Mouse (Mus musculus) hindbrain, embryonic 11.5 days (tissue): ENCODE results near the gene Hexim2. TPM values are rescaled to one million over a fixed set of nuclear protein-coding genes. Genes with fewer than 3 reads are reported as not detected.

Experiments
- ATAC-seq: fragments of 200-750 bp; cut with Nextera tagmentation; 2 replicates; pipeline ENCODE4 v1.8.0; 2017; ENCODE audit warnings: mild to moderate bottlenecking, moderate TSS enrichment, moderate library complexity; ENCODE audit not compliant: low FRiP score
- DNase-seq: peaks from one replicate; pipeline ENCODE4 v3.0.0-alpha.2; 2015; ENCODE audit warnings: low spot score
- H3K27ac ChIP-seq: fragments of 300-500 bp; sonication (generic); 2 replicates; pipeline ENCODE4 v1.5.1; 2014; ENCODE audit warnings: mild to moderate bottlenecking, low read depth, low read length
- H3K27me3 ChIP-seq: fragments of 300-500 bp; sonication (generic); 2 replicates; pipeline ENCODE4 v1.6.1; 2014; ENCODE audit warnings: mild to moderate bottlenecking, low read length, moderate library complexity, mixed read lengths; ENCODE audit not compliant: control insufficient read depth, insufficient read depth
- H3K36me3 ChIP-seq: fragments of 300-500 bp; sonication (generic); 2 replicates; pipeline ENCODE4 v1.6.1; 2014; ENCODE audit warnings: mild to moderate bottlenecking, low read length, moderate library complexity, mixed read lengths; ENCODE audit not compliant: control insufficient read depth, insufficient read depth
- H3K4me1 ChIP-seq: fragments of 300-500 bp; sonication (generic); replicated peaks from 2 replicates; pipeline ENCODE4 v1.6.1; 2014; ENCODE audit warnings: low read length, mixed read lengths; ENCODE audit not compliant: control insufficient read depth, insufficient read depth
- H3K4me2 ChIP-seq: fragments of 300-500 bp; sonication (generic); replicated peaks from 2 replicates; pipeline ENCODE4 v1.6.1; 2014; ENCODE audit warnings: mild to moderate bottlenecking, low read depth, low read length
- H3K4me3 ChIP-seq: fragments of 300-500 bp; sonication (generic); 2 replicates; pipeline ENCODE4 v1.5.1; 2014; ENCODE audit warnings: low read depth, low read length
- H3K9ac ChIP-seq: fragments of 300-500 bp; sonication (generic); 2 replicates; pipeline ENCODE4 v1.6.1; 2014; ENCODE audit warnings: low read depth, low read length
- H3K9me3 ChIP-seq: fragments of 300-500 bp; sonication (generic); 2 replicates; pipeline ENCODE4 v1.6.1; 2016; ENCODE audit warnings: low read length; ENCODE audit not compliant: control insufficient read depth
- WGBS: fragments of 180-500 bp; shearing (Covaris S2); extraction: QIAGEN DNeasy Blood & Tissue Kit; methylation state at CpG from one replicate; pipeline ENCODE4 v1.1.7; 2014; 5-methylcytosine and 5-hydroxymethylcytosine counted together
- polyA plus RNA-seq: library from polyadenylated mRNA; unstranded; fragments of >200 nt; fragmentation: Nextera tagmentation; extraction: Ambion mirVana; gene quantifications from 2 replicates; pipeline ENCODE4 v1.2.1, GENCODE M21; 2014

The Hexim2 gene
- polyA plus RNA-seq, 1 experiment from 2014 or later: 5.2 TPM

- 79% methylated on average over 5 of the region's 5 CpGs for WGBS
- Histone ChIP-seq H3K4me2 (no peak overlapping the region), H3K4me1 (no peaks in the 10 kb centered on the region), H3K36me3 (no peaks in the 10 kb centered on the region), H3K4me3 (no peak overlapping the region), H3K9ac (no peak overlapping the region), H3K9me3 (no peaks in the 10 kb centered on the region), H3K27me3 (peaks cover 10% of the 10 kb centered on the region), H3K27ac (no peak overlapping the region)
- ATAC-seq: no peak
- DNase-seq: no peak
Observed at GRCm38 (mm10) chr11:103177216-103177615, 45.0 kb downstream of the Hexim2 start.

GRCm38 (mm10) chr11:103177815-103178485, 45.7 kb downstream of the Hexim2 start:
- DNase-seq (no peak), ATAC-seq (no peak)
- no peak overlapping the region for H3K4me3 ChIP-seq
- H3K4me2 ChIP-seq: no peak overlapping the region
- H3K27ac ChIP-seq: no peak overlapping the region
- H3K9ac ChIP-seq: no peak overlapping the region
- H3K36me3 ChIP-seq: no peaks in the 10 kb centered on the region
- WGBS: 84% methylated on average over 15 of the region's 15 CpGs
- H3K9me3 ChIP-seq: no peaks in the 10 kb centered on the region
- peaks cover 2% of the 10 kb centered on the region for H3K27me3 ChIP-seq
- no peaks in the 10 kb centered on the region for H3K4me1 ChIP-seq

DNA sequence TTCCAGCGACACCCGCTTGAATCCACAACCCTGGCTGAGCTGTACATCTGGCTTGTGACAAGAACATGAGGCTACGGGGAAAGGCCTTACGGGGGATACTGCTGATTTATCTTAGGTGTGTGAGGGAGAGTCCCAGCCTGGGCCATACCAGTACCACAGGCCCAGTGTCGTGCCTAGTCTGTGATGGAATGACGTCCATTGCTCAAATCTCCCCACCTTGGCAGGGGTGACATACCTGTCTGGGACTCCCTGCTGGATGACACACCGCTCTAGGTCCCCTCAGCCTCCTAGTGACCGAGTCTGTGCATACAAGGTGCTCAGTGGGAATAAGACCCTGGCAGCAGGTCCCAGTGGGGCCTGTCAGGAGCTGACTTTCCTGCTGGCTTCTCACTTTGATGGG, 46.5 kb downstream of the Hexim2 start:
- WGBS: 88% methylated on average over 8 of the region's 8 CpGs
- no peak overlapping the region for H3K4me2 ChIP-seq
- DNase-seq (no peak), ATAC-seq (no peak)
- no peaks in the 10 kb centered on the region for H3K9me3 ChIP-seq
- no peak overlapping the region for H3K27ac ChIP-seq
- H3K9ac ChIP-seq: no peak overlapping the region
- H3K27me3 ChIP-seq: no peaks in the 10 kb centered on the region
- H3K36me3 ChIP-seq: no peaks in the 10 kb centered on the region
- H3K4me1 ChIP-seq: no peaks in the 10 kb centered on the region
- no peak overlapping the region for H3K4me3 ChIP-seq

- Histone ChIP-seq H3K4me1 (no peaks in the 10 kb centered on the region), H3K27me3 (no peaks in the 10 kb centered on the region), H3K27ac (no peak overlapping the region), H3K9me3 (no peaks in the 10 kb centered on the region), H3K4me3 (no peak overlapping the region), H3K4me2 (no peak overlapping the region), H3K9ac (no peak overlapping the region), H3K36me3 (no peaks in the 10 kb centered on the region)
- DNase-seq (no peak), ATAC-seq (no peak)
- WGBS: 71% methylated on average over 1 of the region's 1 CpGs
Observed at GRCm38 (mm10) chr11:103180426-103180825, 48.2 kb downstream of the Hexim2 start.

GRCm38 (mm10) chr11:103181349-103181748, 49.1 kb downstream of the Hexim2 start:
- 73% methylated on average over 9 of the region's 9 CpGs for WGBS
- no peak for ATAC-seq
- no peak for DNase-seq

GRCm38 (mm10) chr11:103181911-103182310, 49.7 kb downstream of the Hexim2 start:
- Histone ChIP-seq H3K4me2 (no peak overlapping the region), H3K27me3 (no peaks in the 10 kb centered on the region), H3K9ac (no peak overlapping the region), H3K36me3 (no peaks in the 10 kb centered on the region), H3K4me3 (no peak overlapping the region), H3K27ac (no peak overlapping the region), H3K4me1 (no peaks in the 10 kb centered on the region), H3K9me3 (no peaks in the 10 kb centered on the region)
- no peak for DNase-seq
- 75% methylated on average over 3 of the region's 3 CpGs for WGBS
- no peak for ATAC-seq

More at GRCm38 (mm10) chr11:103181349-103181748, 49.1 kb downstream of the Hexim2 start:
- H3K9me3 ChIP-seq: no peaks in the 10 kb centered on the region
- H3K4me2 ChIP-seq: no peak overlapping the region
- H3K4me1 ChIP-seq: no peaks in the 10 kb centered on the region
- H3K27me3 ChIP-seq: no peaks in the 10 kb centered on the region
- no peak overlapping the region for H3K9ac ChIP-seq
- no peak overlapping the region for H3K4me3 ChIP-seq
- no peaks in the 10 kb centered on the region for H3K36me3 ChIP-seq
- H3K27ac ChIP-seq: no peak overlapping the region

- H3K36me3 ChIP-seq: no peaks in the 10 kb centered on the region
- H3K4me2 ChIP-seq: no peak overlapping the region
- DNase-seq (peak; percentile 62), ATAC-seq (no peak)
- 42% methylated on average over 2 of the region's 2 CpGs for WGBS
- no peak overlapping the region for H3K9ac ChIP-seq
- H3K27ac ChIP-seq: no peak overlapping the region
- H3K9me3 ChIP-seq: no peaks in the 10 kb centered on the region
- H3K4me1 ChIP-seq: no peaks in the 10 kb centered on the region
- no peak overlapping the region for H3K4me3 ChIP-seq
- no peaks in the 10 kb centered on the region for H3K27me3 ChIP-seq
Observed at GRCm38 (mm10) chr11:103184891-103185290, 52.7 kb downstream of the Hexim2 start.

Other genes with a start within 250 kb of the Hexim2 start
- not detected in 2 replicates for gene Fam187a, start 247.3 kb upstream of the Hexim2 start, polyA plus RNA-seq
- gene Gfap, start 231.5 kb upstream of the Hexim2 start, polyA plus RNA-seq: 0.12 and 0.20 TPM in 2 replicates
- 7.3 and 8.5 TPM in 2 replicates for gene Kif18b, start 207.3 kb upstream of the Hexim2 start, polyA plus RNA-seq
- 10.5 and 11.0 TPM in 2 replicates for gene C1ql1, start 185.7 kb upstream of the Hexim2 start, polyA plus RNA-seq
- 41.0 and 51.1 TPM in 2 replicates for gene Nmt1, start 104.2 kb upstream of the Hexim2 start, polyA plus RNA-seq
- gene Dcakd, start 104.1 kb upstream of the Hexim2 start, polyA plus RNA-seq: 228 and 229 TPM in 2 replicates
- 1.0 and 1.7 TPM in 2 replicates for gene Plcd3, start 30.8 kb upstream of the Hexim2 start, polyA plus RNA-seq
- 4.9 and 6.2 TPM in 2 replicates for gene Acbd4, start 30.7 kb upstream of the Hexim2 start, polyA plus RNA-seq
- gene Hexim1, start 16.2 kb upstream of the Hexim2 start, polyA plus RNA-seq: 4.1 and 5.4 TPM in 2 replicates
- gene Fmnl1, start 38.7 kb downstream of the Hexim2 start, polyA plus RNA-seq: 0.91 and 1.1 TPM in 2 replicates
- 0.25 and 0.27 TPM in 2 replicates for gene 1700023F06Rik, start 76.1 kb downstream of the Hexim2 start, polyA plus RNA-seq
- gene Spata32, start 86.0 kb downstream of the Hexim2 start, polyA plus RNA-seq: not detected in 2 replicates
- 3.0 and 3.3 TPM in 2 replicates for gene Map3k14, start 135.0 kb downstream of the Hexim2 start, polyA plus RNA-seq
- gene Arhgap27, start 231.3 kb downstream of the Hexim2 start, polyA plus RNA-seq: 2.8 and 3.6 TPM in 2 replicates